Mouse (Mus musculus) E14TG2a.4 (cell line): Measurements from ENCODE around the gene Wrap53.

ENCODE experiments used
- H3K27me3 ChIP-seq: 2 replicates; pipeline ENCODE4 v1.6.1; 2014; ENCODE audit warnings: low read length, control low read depth; ENCODE audit not compliant: insufficient read depth
- H3K36me3 ChIP-seq: 2 replicates; pipeline ENCODE4 v1.6.1; 2014; ENCODE audit warnings: low read length, control low read depth; ENCODE audit not compliant: insufficient read depth
- H3K4me1 ChIP-seq: replicated peaks from 2 replicates; pipeline ENCODE4 v1.6.1; 2014; ENCODE audit warnings: low read depth, low read length, control low read depth
- H3K4me3 ChIP-seq: replicated peaks from 2 replicates; pipeline ENCODE4 v1.5.1; 2014; ENCODE audit warnings: mild to moderate bottlenecking, low read length
- H3K9me3 ChIP-seq: 2 replicates; pipeline ENCODE4 v1.6.1; 2014; ENCODE audit warnings: low read length, control low read depth
- CTCF ChIP-seq: conservative IDR thresholded peaks from 2 replicates; pipeline ENCODE4 v1.5.1; 2014; ENCODE audit warnings: low read length
- NANOG ChIP-seq: IDR thresholded peaks from 2 replicates; pipeline ENCODE4 v1.6.1; 2014; ENCODE audit warnings: borderline replicate concordance, low read length, mixed read lengths
- POU5F1 ChIP-seq: IDR thresholded peaks from 2 replicates; pipeline ENCODE4 v1.6.1; 2014; ENCODE audit warnings: low read length, borderline replicate concordance

The Wrap53 gene

GRCm38 (mm10) chr11:69605726-69606490 is 25.9 kb upstream of the Wrap53 start, which contains the start of gene Atp1b2:
Gene Atp1b2, minus strand, starts transcription at chr11:69605942.
- Histone ChIP-seq H3K36me3 (0 out of 2 replicates have a peak, but pooled peaks cover 4% of the 10 kb centered on the region), H3K9me3 (no peaks in the 10 kb centered on the region), H3K4me3 (peak within 1 kb of the TSS; percentile 88), H3K4me1 (peaks cover 68% of the 10 kb centered on the region), H3K27me3 (peaks cover 39% of the 10 kb centered on the region)
- TF ChIP-seq NANOG, result no peak

- Histone ChIP-seq H3K4me3 (peak overlapping the region; percentile 88), H3K27me3 (peaks cover 38% of the 10 kb centered on the region)
These were observed 25.0 kb upstream of the Wrap53 start for GRCm38 (mm10) chr11:69604795-69605664.

GRCm38 (mm10) chr11:69604347-69604746 is 24.3 kb upstream of the Wrap53 start:
- Histone ChIP-seq H3K4me3 (peak overlapping the region; percentile 88), H3K9me3 (no peaks in the 10 kb centered on the region), H3K27me3 (peaks cover 38% of the 10 kb centered on the region), H3K36me3 (0 out of 2 replicates have a peak, but pooled peaks cover 4% of the 10 kb centered on the region), H3K4me1 (peaks cover 81% of the 10 kb centered on the region)
- TF ChIP-seq CTCF (no peak), NANOG (no peak), POU5F1 (no peak)

More at GRCm38 (mm10) chr11:69604795-69605664, 25.0 kb upstream of the Wrap53 start:
- Histone ChIP-seq H3K9me3 (no peaks in the 10 kb centered on the region), H3K36me3 (0 out of 2 replicates have a peak, but pooled peaks cover 4% of the 10 kb centered on the region), H3K4me1 (peaks cover 77% of the 10 kb centered on the region)
- TF ChIP-seq POU5F1 (no peak), CTCF (no peak), NANOG (no peak)

- H3K9me3 ChIP-seq, result no peaks in the 10 kb centered on the region
- TF ChIP-seq NANOG, result no peak
- TF ChIP-seq POU5F1, result no peak
- no peak for TF ChIP-seq CTCF
- H3K4me1 ChIP-seq, result peaks cover 83% of the 10 kb centered on the region
- H3K27me3 ChIP-seq, result peaks cover 38% of the 10 kb centered on the region
- H3K4me3 ChIP-seq, result no peak overlapping the region
- H3K36me3 ChIP-seq, result 0 out of 2 replicates have a peak, but pooled peaks cover 4% of the 10 kb centered on the region
These were observed 23.5 kb upstream of the Wrap53 start for GRCm38 (mm10) chr11:69603516-69603915.

- Histone ChIP-seq H3K36me3 (0 out of 2 replicates have a peak, but pooled peaks cover 4% of the 10 kb centered on the region), H3K4me3 (no peak overlapping the region), H3K4me1 (peaks cover 74% of the 10 kb centered on the region), H3K27me3 (peaks cover 38% of the 10 kb centered on the region), H3K9me3 (no peaks in the 10 kb centered on the region)
- no peak for TF ChIP-seq CTCF
- TF ChIP-seq NANOG, result no peak
- no peak for TF ChIP-seq POU5F1
These were observed 21.7 kb upstream of the Wrap53 start for GRCm38 (mm10) chr11:69601768-69602167.

- Histone ChIP-seq H3K27me3 (peaks cover 32% of the 10 kb centered on the region), H3K4me1 (peaks cover 67% of the 10 kb centered on the region), H3K36me3 (0 out of 2 replicates have a peak, but pooled peaks cover 4% of the 10 kb centered on the region), H3K4me3 (peak overlapping the region; percentile 37; the same call in 1 of the 2 replicates), H3K9me3 (no peaks in the 10 kb centered on the region)
- TF ChIP-seq NANOG (no peak), POU5F1 (no peak), CTCF (no peak)
These were observed 20.0 kb upstream of the Wrap53 start for GRCm38 (mm10) chr11:69600098-69600497.

GRCm38 (mm10) chr11:69599436-69599835 is 19.4 kb upstream of the Wrap53 start:
- TF ChIP-seq CTCF (peak; percentile 10; the same call in 1 of the 2 replicates), POU5F1 (no peak), NANOG (no peak)
- Histone ChIP-seq H3K9me3 (no peaks in the 10 kb centered on the region), H3K27me3 (peaks cover 25% of the 10 kb centered on the region), H3K4me1 (peaks cover 64% of the 10 kb centered on the region), H3K36me3 (0 out of 2 replicates have a peak, but pooled peaks cover 7% of the 10 kb centered on the region), H3K4me3 (peak overlapping the region; percentile 49)

- Histone ChIP-seq H3K36me3 (peaks cover 45% of the 10 kb centered on the region), H3K4me3 (no peak overlapping the region), H3K27me3 (no peaks in the 10 kb centered on the region), H3K9me3 (no peaks in the 10 kb centered on the region), H3K4me1 (peaks cover 55% of the 10 kb centered on the region)
- no peak for TF ChIP-seq NANOG
- TF ChIP-seq CTCF, result no peak
- TF ChIP-seq POU5F1, result no peak
These were observed 14.8 kb upstream of the Wrap53 start for GRCm38 (mm10) chr11:69594853-69595252.
